Mouse (Mus musculus): ENCODE results near the gene Dlat.

The Dlat gene

DNA sequence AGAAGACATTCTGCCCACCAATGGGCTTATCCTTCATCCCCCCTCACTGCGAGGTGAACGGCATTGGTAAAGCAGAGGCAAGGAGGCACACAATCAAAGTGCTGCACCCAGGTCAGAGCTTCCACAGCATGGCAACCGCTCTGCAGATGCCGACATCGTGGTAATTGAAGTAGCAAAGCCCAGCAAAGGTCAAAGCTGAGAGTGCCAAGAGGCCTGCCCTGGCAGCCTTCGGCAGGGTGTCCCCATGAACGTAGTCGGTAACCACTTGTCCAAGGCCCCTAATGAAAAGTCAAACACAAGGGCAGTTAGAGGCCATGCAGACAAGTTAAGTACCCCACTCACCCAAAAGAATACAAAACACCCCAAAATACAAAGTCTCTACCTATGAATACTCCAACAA is 62.6 kb downstream of the Dlat start:
- intact Hi-C loops (cut with DNase I): loop anchor here (10.0 kb wide), 1 partner anchor 152 kb away; no protein-coding TSS in a partner anchor

DNA sequence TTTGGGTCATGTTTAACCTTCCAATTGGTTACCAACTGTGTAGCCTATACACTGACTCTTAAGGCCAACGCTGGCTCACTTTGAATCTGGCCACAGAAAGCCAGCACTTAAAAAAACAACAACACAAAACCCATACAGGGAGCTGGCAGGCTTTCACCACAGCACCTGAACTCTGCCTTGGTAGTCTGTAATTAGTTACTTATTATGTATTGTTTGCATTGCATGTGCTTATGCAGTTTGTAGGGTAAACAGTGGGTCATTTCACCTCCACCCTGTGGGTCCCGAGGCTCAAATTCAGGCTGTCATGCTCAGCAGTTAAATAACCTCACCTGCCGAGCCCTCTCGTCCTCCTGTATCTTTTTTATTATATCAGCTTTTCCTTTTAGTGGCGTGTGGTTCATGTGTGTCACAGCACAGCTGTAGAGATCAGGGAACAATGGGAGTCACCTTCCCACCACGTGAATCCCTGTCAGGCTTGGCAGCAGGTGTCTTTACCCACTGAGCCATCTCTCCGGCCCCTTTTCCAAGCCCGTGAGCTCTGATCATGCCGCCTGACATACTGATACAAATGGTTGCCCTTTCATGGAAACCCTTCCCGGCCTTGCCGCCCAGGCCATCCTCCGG is 64.7 kb downstream of the Dlat start:
- intact Hi-C loops (cut with DNase I): loop anchor here (10.0 kb wide), 1 partner anchor 150 kb away; no protein-coding TSS in a partner anchor

DNA sequence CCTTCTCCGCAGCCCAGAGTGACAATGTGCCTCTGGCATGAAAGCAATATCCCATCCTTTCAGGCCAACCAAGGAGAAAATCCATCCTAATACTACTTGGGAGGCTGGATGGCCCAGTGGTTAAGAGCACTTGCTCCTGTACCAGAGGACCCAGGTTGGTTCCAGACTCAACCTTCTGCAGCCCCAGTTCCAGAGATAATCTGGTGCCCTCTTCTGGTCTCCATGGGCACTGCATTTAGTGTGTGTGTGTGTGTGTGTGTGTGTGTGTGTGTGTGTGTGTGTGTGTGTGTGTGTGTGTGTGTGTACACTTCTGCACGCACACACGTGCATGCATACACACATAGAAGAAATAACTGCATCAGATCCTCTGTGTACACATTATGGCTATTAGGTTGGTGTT is 66.0 kb downstream of the Dlat start:
- intact Hi-C loops (cut with DNase I): loop anchor here (10.0 kb wide), 1 partner anchor 149 kb away; no protein-coding TSS in a partner anchor

DNA sequence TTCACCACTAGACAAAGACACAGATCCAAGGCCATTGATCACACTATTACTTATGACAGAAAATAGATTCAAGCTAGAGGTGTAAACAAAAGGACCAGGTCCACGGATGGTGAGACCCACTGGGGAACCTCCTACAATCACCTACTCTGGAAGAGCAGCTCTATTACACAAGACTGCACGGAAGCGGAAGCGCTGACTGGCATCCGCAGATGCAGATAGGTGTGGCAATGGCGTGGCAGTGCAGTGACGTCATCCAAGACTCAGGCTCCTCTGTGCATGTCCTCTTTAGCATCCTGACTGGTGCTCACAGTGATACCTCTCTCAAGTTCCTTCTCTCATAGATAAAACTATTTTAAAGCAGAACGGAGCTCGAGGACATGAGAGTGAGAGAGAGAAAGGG is 66.6 kb downstream of the Dlat start:
- intact Hi-C loops (cut with DNase I): loop anchor here (10.0 kb wide), 1 partner anchor 148 kb away; no protein-coding TSS in a partner anchor

DNA sequence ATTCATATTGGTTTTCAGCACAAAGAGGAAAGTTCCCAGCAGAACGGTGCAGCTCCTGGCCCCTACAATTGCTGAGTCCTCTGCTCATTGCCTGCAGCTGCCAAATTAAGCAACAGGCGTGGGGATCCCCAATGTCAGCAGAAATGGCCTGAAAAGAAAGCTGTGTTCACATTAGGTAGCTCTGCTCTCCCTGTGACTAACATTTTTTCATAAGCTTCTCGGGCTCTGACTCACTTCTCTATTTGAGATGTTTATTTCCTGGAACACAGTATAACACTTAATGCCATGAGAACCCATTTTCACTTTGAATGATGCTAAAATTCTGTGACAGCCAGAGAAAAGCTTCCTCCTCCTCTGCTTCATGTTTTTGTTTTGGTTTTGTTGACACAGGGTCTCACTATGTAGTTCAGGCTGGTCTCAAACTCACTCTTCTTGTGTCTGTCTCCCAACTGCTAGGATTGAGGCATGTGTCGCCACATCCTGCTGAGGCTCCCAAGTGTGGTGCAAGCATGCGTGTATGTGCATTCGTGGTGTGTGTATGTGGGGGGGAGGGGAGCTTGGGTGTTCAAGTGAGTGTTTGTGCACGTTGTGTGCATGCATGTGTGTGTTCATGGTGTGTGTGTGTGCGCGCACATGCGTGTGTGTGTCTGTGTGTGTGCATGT is 68.6 kb downstream of the Dlat start:
- intact Hi-C loops (cut with DNase I): loop anchor here (10.0 kb wide), 1 partner anchor 146 kb away; no protein-coding TSS in a partner anchor

DNA sequence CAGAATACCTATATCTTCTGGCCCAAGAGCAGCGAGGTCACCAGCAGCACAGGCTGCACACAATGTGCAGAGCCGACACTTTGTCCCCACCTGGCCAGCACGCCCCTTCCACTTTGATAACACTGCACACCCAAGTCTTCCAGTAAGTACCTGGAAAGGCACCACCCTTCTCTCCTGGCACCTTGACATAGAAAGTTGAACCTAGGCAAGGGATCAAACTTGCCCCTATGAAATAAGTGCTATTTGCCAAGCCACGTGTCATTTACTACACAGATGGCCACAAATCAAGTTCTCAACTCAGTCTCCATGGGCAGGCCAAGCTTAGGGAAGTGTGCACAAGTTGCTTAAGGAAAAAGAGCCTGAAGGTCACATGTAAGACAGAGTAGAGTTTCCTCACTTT is 72.6 kb downstream of the Dlat start:
- intact Hi-C loops (cut with DNase I): no loop called here

DNA sequence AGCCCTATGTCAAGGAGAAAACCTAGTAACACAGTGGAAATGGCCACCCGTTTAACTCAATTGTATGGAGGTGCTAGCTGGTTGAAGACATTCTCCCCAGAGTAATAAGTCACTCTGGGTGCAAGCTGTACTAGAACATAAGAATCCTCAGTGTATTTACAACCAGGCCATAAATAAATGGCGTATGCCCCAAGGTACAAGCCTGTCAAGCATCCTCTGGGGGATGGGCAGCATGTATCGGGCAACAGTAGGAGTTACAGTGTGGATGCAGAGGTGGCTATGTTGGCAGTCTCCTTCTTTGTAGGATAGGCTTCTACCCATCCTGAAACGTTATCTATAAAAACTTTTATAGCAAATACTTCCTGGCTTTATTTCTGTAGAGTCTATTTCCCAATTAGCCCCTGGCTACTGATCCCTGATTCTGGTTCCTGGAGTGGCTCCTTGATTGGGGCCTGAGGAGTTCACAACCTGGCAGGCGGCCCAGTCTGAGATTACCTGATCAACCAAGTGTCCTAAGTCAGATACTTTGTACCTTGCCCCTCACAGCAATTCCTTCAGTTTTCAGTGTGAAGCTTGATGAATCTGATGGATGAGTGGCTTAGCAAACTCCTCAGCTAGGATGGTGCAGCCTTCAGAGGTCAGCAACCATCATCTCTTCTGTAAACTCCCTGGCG is 74.3 kb downstream of the Dlat start:
- intact Hi-C loops (cut with DNase I): no loop called here

Measured in adrenal gland (tissue).